Mouse (Mus musculus) MEL (cell line): ENCODE measurements around the gene Schip1. TPM values are rescaled to one million over a fixed set of nuclear protein-coding genes. Genes with fewer than 3 reads are reported as not detected.

Experiments
- DNase-seq: peaks from one replicate; pipeline ENCODE4 v3.0.0; 2011; ENCODE audit warnings: low read depth, low spot score
- H3K27ac ChIP-seq: 2 replicates; pipeline ENCODE4 v1.5.1; 2012; ENCODE audit warnings: low read depth, mild to moderate bottlenecking, control low read depth, low read length, moderate library complexity; ENCODE audit not compliant: control insufficient read depth
- H3K27me3 ChIP-seq, 2 experiments: fragments of 150-350 bp in 1 of 2; sonication (generic) in 1 of 2; 2 replicates each; pipeline ENCODE4 v1.6.1; 2012; ENCODE audit warnings: low read length in 2 of 2, mild to moderate bottlenecking in 2 of 2, improper control_type of control experiment in 1 of 2, moderate library complexity in 1 of 2; ENCODE audit not compliant: insufficient read depth in 2 of 2, control insufficient read depth in 1 of 2
- H3K36me3 ChIP-seq, 2 experiments: 2 replicates each; pipeline ENCODE4 v1.6.1; 2012 to 2014; ENCODE audit warnings: low read length in 2 of 2, improper control_type of control experiment in 1 of 2, inconsistent platforms in 1 of 2, mild to moderate bottlenecking in 1 of 2; ENCODE audit not compliant: insufficient read depth in 2 of 2, control insufficient read depth in 1 of 2
- H3K4me1 ChIP-seq, 2 experiments: fragments of 150-350 bp in 1 of 2; sonication (generic) in 1 of 2; 2 replicates each; pipeline ENCODE4 v1.6.1; 2012; ENCODE audit warnings: low read length in 2 of 2, improper control_type of control experiment in 1 of 2, mild to moderate bottlenecking in 1 of 2; ENCODE audit not compliant: insufficient read depth in 2 of 2, control insufficient read depth in 1 of 2
- H3K4me3 ChIP-seq, 2 experiments: fragments of 150-350 bp in 1 of 2; sonication (generic) in 1 of 2; 2 replicates each; pipeline ENCODE4 v1.5.1; 2012; ENCODE audit warnings: low read depth in 2 of 2, low read length in 2 of 2, mild to moderate bottlenecking in 2 of 2, moderate library complexity in 2 of 2, control low read depth in 1 of 2, improper control_type of control experiment in 1 of 2; ENCODE audit not compliant: control insufficient read depth in 1 of 2, insufficient read depth in 1 of 2
- H3K79me2 ChIP-seq: 2 replicates; pipeline ENCODE4 v1.6.1; 2012; ENCODE audit warnings: mild to moderate bottlenecking, low read length, moderate library complexity; ENCODE audit not compliant: control insufficient read depth, poor library complexity, insufficient read depth
- H3K9ac ChIP-seq: 2 replicates; pipeline ENCODE4 v1.6.1; 2012; ENCODE audit warnings: low read depth, mild to moderate bottlenecking, control low read depth, low read length, moderate library complexity; ENCODE audit not compliant: control insufficient read depth, poor library complexity, severe bottlenecking
- H3K9me3 ChIP-seq: fragments of 150-350 bp; sonication (generic); replicated peaks from 2 replicates; pipeline ENCODE4 v1.6.1; 2012; ENCODE audit warnings: mild to moderate bottlenecking, low read length, improper control_type of control experiment, moderate library complexity; ENCODE audit not compliant: insufficient read depth
- BHLHE40 ChIP-seq: IDR thresholded peaks from 2 replicates; pipeline ENCODE4 v1.6.1; 2012; ENCODE audit warnings: low read depth, mild to moderate bottlenecking, inconsistent platforms, low read length, improper control_type of control experiment, borderline replicate concordance
- CHD2 ChIP-seq: IDR thresholded peaks from 2 replicates; pipeline ENCODE4 v1.6.1; 2011; ENCODE audit warnings: low read length, improper control_type of control experiment
- CTCF ChIP-seq, 3 experiments: IDR thresholded peaks in 2 of 3; conservative IDR thresholded peaks in 1 of 3; 2 replicates each; pipeline ENCODE4 v1.5.1; 2011 to 2012; ENCODE audit warnings: low read length in 3 of 3, low read depth in 2 of 3, mild to moderate bottlenecking in 2 of 3, improper control_type of control experiment in 1 of 3, inconsistent platforms in 1 of 3, mixed read lengths in 1 of 3, moderate library complexity in 1 of 3; ENCODE audit not compliant: control insufficient read depth in 1 of 3, insufficient read depth in 1 of 3, poor library complexity in 1 of 3, severe bottlenecking in 1 of 3
- E2F4 ChIP-seq: IDR thresholded peaks from 2 replicates; pipeline ENCODE4 v1.6.1; 2011; ENCODE audit warnings: low read depth, low read length, improper control_type of control experiment, borderline replicate concordance
- ELF1 ChIP-seq: IDR thresholded peaks from 2 replicates; pipeline ENCODE4 v1.6.1; 2014; ENCODE audit warnings: low read depth, mild to moderate bottlenecking, inconsistent platforms, low read length, improper control_type of control experiment, moderate library complexity
- EP300 ChIP-seq, 2 experiments: IDR thresholded peaks; 2 replicates each; pipeline ENCODE4 v1.6.1; 2011; ENCODE audit warnings: improper control_type of control experiment in 2 of 2, low read length in 2 of 2, low read depth in 1 of 2, mild to moderate bottlenecking in 1 of 2
- ETS1 ChIP-seq: IDR thresholded peaks from 2 replicates; pipeline ENCODE4 v1.6.1; 2012; ENCODE audit warnings: low read depth, mild to moderate bottlenecking, inconsistent platforms, low read length, improper control_type of control experiment, moderate library complexity
- GABPA ChIP-seq: IDR thresholded peaks from 2 replicates; pipeline ENCODE4 v1.6.1; 2012; ENCODE audit warnings: low read depth, mild to moderate bottlenecking, inconsistent platforms, low read length, improper control_type of control experiment, moderate library complexity
- GATA1 ChIP-seq: IDR thresholded peaks from 2 replicates; pipeline ENCODE4 v1.6.1; 2011; ENCODE audit warnings: low read depth, low read length, improper control_type of control experiment
- HCFC1 ChIP-seq: IDR thresholded peaks from 2 replicates; pipeline ENCODE4 v1.6.1; 2012; ENCODE audit warnings: low read depth, mild to moderate bottlenecking, inconsistent platforms, low read length, improper control_type of control experiment, moderate library complexity
- JUND ChIP-seq: IDR thresholded peaks from 2 replicates; pipeline ENCODE4 v1.6.1; 2011; ENCODE audit warnings: low read depth, mild to moderate bottlenecking, improper control_type of control experiment, low read length
- KAT2A ChIP-seq: conservative IDR thresholded peaks from 2 replicates; pipeline ENCODE4 v1.6.1; 2012; ENCODE audit warnings: low read depth, low read length, improper control_type of control experiment, inconsistent platforms
- MAFK ChIP-seq: IDR thresholded peaks from 2 replicates; pipeline ENCODE4 v1.6.1; 2011; ENCODE audit warnings: low read depth, mild to moderate bottlenecking, low read length, improper control_type of control experiment, borderline replicate concordance
- MEF2A ChIP-seq: IDR thresholded peaks from 2 replicates; pipeline ENCODE4 v1.6.1; 2014; ENCODE audit warnings: low read depth, mild to moderate bottlenecking, inconsistent platforms, low read length, improper control_type of control experiment; ENCODE audit not compliant: poor library complexity, insufficient replicate concordance, severe bottlenecking; ENCODE audit errors: extremely low read depth
- MXI1 ChIP-seq: IDR thresholded peaks from 2 replicates; pipeline ENCODE4 v1.6.1; 2011; ENCODE audit warnings: mild to moderate bottlenecking, low read depth, low read length, improper control_type of control experiment
- MYB ChIP-seq: IDR thresholded peaks from 2 replicates; pipeline ENCODE4 v1.6.1; 2011; ENCODE audit warnings: mild to moderate bottlenecking, low read depth, low read length, improper control_type of control experiment
- MYC ChIP-seq: IDR thresholded peaks from 2 replicates; pipeline ENCODE4 v1.6.1; 2011; ENCODE audit warnings: low read depth, mild to moderate bottlenecking, low read length, improper control_type of control experiment, moderate library complexity
- POLR2A ChIP-seq, 2 experiments: IDR thresholded peaks; 2 replicates each; pipeline ENCODE4 v1.6.1; 2011 to 2012; ENCODE audit warnings: low read length in 2 of 2, mild to moderate bottlenecking in 2 of 2, control low read depth in 1 of 2, improper control_type of control experiment in 1 of 2, low read depth in 1 of 2, moderate library complexity in 1 of 2; ENCODE audit not compliant: control insufficient read depth in 1 of 2, insufficient read depth in 1 of 2, poor library complexity in 1 of 2
- POLR2AphosphoS5 ChIP-seq: IDR thresholded peaks from 2 replicates; pipeline ENCODE4 v1.6.1; 2012; ENCODE audit warnings: low read depth, borderline replicate concordance, mild to moderate bottlenecking, inconsistent platforms, low read length, moderate library complexity, mixed read lengths
- RCOR1 ChIP-seq: IDR thresholded peaks from 2 replicates; pipeline ENCODE4 v1.6.1; 2012; ENCODE audit warnings: low read depth, mild to moderate bottlenecking, inconsistent platforms, low read length, improper control_type of control experiment
- SIN3A ChIP-seq: IDR thresholded peaks from 2 replicates; pipeline ENCODE4 v1.6.1; 2012; ENCODE audit warnings: low read length, improper control_type of control experiment, inconsistent platforms
- SMC3 ChIP-seq: IDR thresholded peaks from 2 replicates; pipeline ENCODE4 v1.6.1; 2011; ENCODE audit warnings: low read depth, low read length, improper control_type of control experiment
- TAL1 ChIP-seq: IDR thresholded peaks from 2 replicates; pipeline ENCODE4 v1.6.1; 2012; ENCODE audit warnings: mild to moderate bottlenecking, inconsistent platforms, low read length, moderate library complexity, mixed read lengths
- TBP ChIP-seq: IDR thresholded peaks from 2 replicates; pipeline ENCODE4 v1.8.0; 2011; ENCODE audit warnings: low read depth, low read length, improper control_type of control experiment
- TCF12 ChIP-seq: IDR thresholded peaks from 2 replicates; pipeline ENCODE4 v1.6.1; 2014; ENCODE audit warnings: low read depth, mild to moderate bottlenecking, inconsistent platforms, low read length, improper control_type of control experiment, moderate library complexity
- UBTF ChIP-seq: IDR thresholded peaks from 2 replicates; pipeline ENCODE4 v1.6.1; 2012; ENCODE audit warnings: low read depth, mild to moderate bottlenecking, inconsistent platforms, low read length, improper control_type of control experiment, moderate library complexity, borderline replicate concordance; ENCODE audit not compliant: insufficient read depth
- USF1 ChIP-seq: IDR thresholded peaks from 2 replicates; pipeline ENCODE4 v1.6.1; 2014; ENCODE audit warnings: low read depth, mild to moderate bottlenecking, inconsistent platforms, low read length, improper control_type of control experiment, moderate library complexity
- USF2 ChIP-seq, 2 experiments: IDR thresholded peaks; 2 replicates each; pipeline ENCODE4 v1.6.1; 2011 to 2012; ENCODE audit warnings: improper control_type of control experiment in 2 of 2, low read length in 2 of 2, borderline replicate concordance in 1 of 2, inconsistent platforms in 1 of 2, low read depth in 1 of 2, mild to moderate bottlenecking in 1 of 2; ENCODE audit not compliant: insufficient read depth in 1 of 2
- ZC3H11A ChIP-seq: IDR thresholded peaks from 2 replicates; pipeline ENCODE4 v1.6.1; 2012; ENCODE audit warnings: low read depth, mild to moderate bottlenecking, inconsistent platforms, low read length, improper control_type of control experiment
- ZKSCAN1 ChIP-seq: IDR thresholded peaks from 2 replicates; pipeline ENCODE4 v1.6.1; 2012; ENCODE audit warnings: low read depth, mild to moderate bottlenecking, inconsistent platforms, low read length, improper control_type of control experiment, moderate library complexity
- ZMIZ1 ChIP-seq: IDR thresholded peaks from 2 replicates; pipeline ENCODE4 v1.6.1; 2012; ENCODE audit warnings: low read depth, mild to moderate bottlenecking, inconsistent platforms, low read length, improper control_type of control experiment, moderate library complexity
- polyA plus RNA-seq, 2 experiments: library from polyadenylated mRNA; stranded (reverse) in 1 of 2; unstranded in 1 of 2; fragments of >175 nt in 1 of 2; fragments of >200 nt in 1 of 2; gene quantifications; 2 replicates each; pipeline versions ENCODE4 v1.2.1 to v1.2.4; 2012; ENCODE audit warnings: low replicate concordance in 2 of 2, low read depth in 1 of 2; ENCODE audit not compliant: insufficient read length in 2 of 2, insufficient read depth in 1 of 2, missing spikeins in 1 of 2
- total RNA-seq: library from RNA; depleted of rRNA; stranded (reverse); fragments of 300-350 nt; gene quantifications from 2 replicates; pipeline ENCODE4 v1.2.3, GENCODE M21; 2012

The Schip1 gene
- total and polyA plus RNA-seq, 3 experiments = 10.1 to 12.4 TPM; not detected in 1

- TF ChIP-seq POLR2A (IDR thresholded peaks at IDR 0.05; ENCODE audit: control insufficient read depth in 1 of 2, insufficient read depth in 1 of 2, low read depth in 1 of 2, low read length in 2 of 2, poor library complexity in 1 of 2) (no peak), TCF12 (peak; percentile 83), E2F4 (no peak), CHD2 (no peak), ZC3H11A (no peak), CTCF (IDR thresholded peaks at IDR 0.05 in 2 of 3, conservative IDR thresholded peaks at IDR 0.05 in 1 of 3; ENCODE audit: control insufficient read depth in 1 of 3, insufficient read depth in 1 of 3, low read depth in 2 of 3, low read length in 3 of 3, poor library complexity in 1 of 3, severe bottlenecking in 1 of 3) (no peak), ZMIZ1 (no peak), JUND (no peak), EP300 (IDR thresholded peaks at IDR 0.05; ENCODE audit: low read depth in 1 of 2, low read length in 2 of 2) (peak; percentile 70 to 92), ETS1 (peak; percentile 69; the same call in 1 of the 2 replicates), USF2 (IDR thresholded peaks at IDR 0.05; ENCODE audit: borderline replicate concordance in 1 of 2, insufficient read depth in 1 of 2, low read depth in 1 of 2, low read length in 2 of 2) (no peak), UBTF (no peak), SIN3A (no peak; the same call in 1 of the 2 replicates), GABPA (no peak)
- TF ChIP-seq, all 39 proteins: peak for 8
Measured at GRCm38 (mm10) chr3:68496513-68496912, 431.9 kb downstream of the Schip1 start (continued).

GRCm38 (mm10) chr3:68499532-68500152, 435.0 kb downstream of the Schip1 start:
- Histone ChIP-seq H3K9ac (peak overlapping the region; percentile 12; the same call in 1 of the 2 replicates), H3K36me3 (peaks cover 0 to 40% of the 10 kb centered on the region in 2 experiments; a peak in 3 of 4 replicates), H3K4me3 (peak overlapping the region in 1 of 2 experiments; percentile 6; a peak in 1 of 4 replicates), H3K9me3 (no peaks in the 10 kb centered on the region), H3K27me3 (no peaks in the 10 kb centered on the region), H3K79me2 (peaks cover 9% of the 10 kb centered on the region), H3K27ac (peak overlapping the region; percentile 91), H3K4me1 (peaks cover 17 to 38% of the 10 kb centered on the region in 2 experiments)
- DNase-seq = peak; percentile 94
- TF ChIP-seq MYC = peak; percentile 81; the same call in 1 of the 2 replicates
- TF ChIP-seq MYB = peak; percentile 66; the same call in 1 of the 2 replicates
- no peak for TF ChIP-seq ZKSCAN1
- TF ChIP-seq UBTF = no peak
- peak; percentile 38; the same call in 1 of the 2 replicates for TF ChIP-seq TBP
- peak; percentile 89 for TF ChIP-seq JUND
- peak; percentile 51; the same call in 1 of the 2 replicates for TF ChIP-seq ELF1
- TF ChIP-seq BHLHE40 = peak; percentile 55; the same call in 1 of the 2 replicates
- peak; percentile 64 for TF ChIP-seq USF1
- no peak for TF ChIP-seq ZC3H11A
- no peak for TF ChIP-seq POLR2AphosphoS5
- no peak for TF ChIP-seq SMC3
- TF ChIP-seq SIN3A = peak; percentile 84
- TF ChIP-seq MXI1 = peak; percentile 67
- peak; percentile 97 to 98 for TF ChIP-seq EP300 (IDR thresholded peaks at IDR 0.05; ENCODE audit: low read depth in 1 of 2, low read length in 2 of 2)
- TF ChIP-seq CTCF (IDR thresholded peaks at IDR 0.05 in 2 of 3, conservative IDR thresholded peaks at IDR 0.05 in 1 of 3; ENCODE audit: control insufficient read depth in 1 of 3, insufficient read depth in 1 of 3, low read depth in 2 of 3, low read length in 3 of 3, poor library complexity in 1 of 3, severe bottlenecking in 1 of 3) = no peak
- peak; percentile 99 for TF ChIP-seq GATA1
- no peak for TF ChIP-seq USF2 (IDR thresholded peaks at IDR 0.05; ENCODE audit: borderline replicate concordance in 1 of 2, insufficient read depth in 1 of 2, low read depth in 1 of 2, low read length in 2 of 2)
- no peak for TF ChIP-seq KAT2A
- TF ChIP-seq MAFK = no peak; the same call in 1 of the 2 replicates
- TF ChIP-seq HCFC1 = peak; percentile 28; the same call in 1 of the 2 replicates
- TF ChIP-seq RCOR1 = peak; percentile 94
- TF ChIP-seq TAL1 = peak; percentile 92
- peak; percentile 97 for TF ChIP-seq ETS1
- TF ChIP-seq MEF2A = peak; percentile 62; the same call in 1 of the 2 replicates
